Mouse (Mus musculus): ENCODE data around the gene Pla2g6.
A peak's percentile ranks its signal among the peaks of the same experiment; 100 is the strongest.

The Pla2g6 gene

DNA sequence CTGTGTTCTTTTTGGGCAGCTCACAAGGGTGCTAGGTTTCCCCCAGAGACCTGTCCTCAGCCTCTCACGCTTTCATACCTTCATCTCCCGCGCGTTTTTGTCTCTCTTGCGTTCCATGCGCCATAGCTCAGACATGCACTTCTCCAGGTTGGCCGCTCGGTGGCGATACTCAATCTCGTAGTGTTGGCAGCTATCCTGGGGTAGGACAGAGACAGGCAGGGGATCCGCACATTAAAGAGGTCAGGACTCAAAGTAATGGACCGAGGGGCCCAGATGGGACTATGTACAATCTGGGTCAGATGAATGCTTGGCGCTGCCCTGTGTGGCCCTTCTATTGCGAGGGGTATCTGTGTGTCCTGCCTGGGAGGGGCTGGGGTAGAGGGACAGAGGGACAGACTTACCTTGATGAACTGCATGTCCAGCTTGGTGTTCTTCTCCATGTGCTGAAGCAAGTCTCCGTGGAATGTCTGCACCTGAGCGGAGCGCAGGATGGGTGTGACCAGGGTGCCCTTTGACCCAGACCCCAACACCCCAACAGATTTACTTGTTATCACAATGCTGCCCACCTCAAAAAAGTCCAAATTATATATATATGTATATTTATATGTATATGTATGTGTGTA, 57.0 kb downstream of the Pla2g6 start:
- peak; percentile 50 for DNase-seq (ENCODE audit: low spot score)

DNA sequence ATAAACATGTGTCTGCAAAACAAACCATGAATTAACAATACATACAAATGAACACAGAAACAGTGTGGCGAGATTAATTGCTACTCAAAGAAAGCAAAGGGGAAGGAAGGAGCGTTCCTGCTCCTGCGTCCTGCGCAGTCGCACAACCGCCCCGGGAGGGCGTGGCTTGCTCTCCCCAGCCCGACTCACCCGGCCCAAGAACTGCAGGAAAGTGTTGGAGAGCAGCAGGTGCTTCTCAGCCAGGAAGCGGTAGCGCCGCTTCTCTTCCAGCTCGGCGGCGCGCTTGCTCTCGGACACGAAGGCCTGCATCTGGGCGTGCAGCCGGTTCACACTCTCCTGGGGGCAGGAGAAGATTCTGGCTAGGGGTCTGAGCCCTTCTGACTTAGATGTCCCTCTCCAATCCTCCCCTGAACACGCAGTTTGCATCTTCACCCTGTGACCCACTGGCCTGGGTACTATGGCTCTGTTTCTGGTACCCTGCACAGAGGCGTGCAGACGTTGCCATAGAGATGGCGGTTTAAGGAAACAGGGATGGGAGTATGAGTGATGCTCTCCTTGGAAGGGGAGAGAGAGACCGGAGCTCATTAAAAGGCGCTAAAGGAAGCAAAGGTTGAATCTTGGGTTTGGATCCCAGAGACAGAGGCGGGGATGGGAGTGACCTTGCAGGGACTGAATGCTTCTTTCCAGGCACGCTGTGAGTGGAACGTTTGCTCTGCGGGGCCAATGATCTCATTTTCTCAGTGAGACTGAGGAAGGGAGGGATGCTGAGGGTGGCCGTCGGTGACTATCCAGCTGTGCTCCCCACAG, 57.7 kb downstream of the Pla2g6 start:
- peak; percentile 87 for DNase-seq (ENCODE audit: low spot score)

DNA sequence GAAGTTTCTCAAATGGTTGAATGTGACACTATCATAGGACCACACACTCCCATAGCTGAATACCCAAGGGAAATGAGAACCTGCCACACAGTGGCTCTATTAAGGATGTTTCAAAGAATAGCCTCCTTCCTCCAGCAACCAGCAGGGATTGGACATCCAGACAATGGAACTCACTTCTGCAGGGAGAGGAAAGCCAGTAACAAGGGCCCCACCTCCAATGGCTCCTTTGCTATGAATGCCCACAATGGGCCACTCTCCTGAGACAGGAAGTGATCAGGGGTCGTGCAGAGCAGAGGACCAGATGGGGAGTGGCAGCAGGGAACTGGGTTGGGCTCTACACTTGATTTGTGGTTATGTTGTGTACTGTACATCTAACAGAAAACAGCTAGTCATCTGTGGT, 59.7 kb downstream of the Pla2g6 start:
- DNase-seq (ENCODE audit: low spot score), result no peak

DNA sequence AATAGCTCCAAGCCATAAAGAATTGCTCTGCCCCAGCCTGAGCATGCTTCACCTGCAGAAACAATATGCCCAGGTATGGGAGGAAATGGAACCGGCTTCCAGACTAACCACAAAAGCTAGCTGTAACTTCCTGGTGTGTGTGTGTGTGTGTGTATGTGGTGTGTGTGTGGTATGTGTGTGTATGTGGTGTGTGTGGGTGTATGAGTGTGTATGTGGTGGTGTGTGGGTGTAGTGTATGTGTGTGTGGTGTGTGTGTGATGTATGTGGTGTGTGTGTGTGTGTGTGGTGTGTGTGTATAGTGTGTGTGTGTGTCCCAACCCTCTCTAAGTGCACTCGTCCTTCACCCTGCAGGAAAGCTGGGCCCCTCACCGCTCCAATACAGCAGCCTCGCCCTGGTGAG, 62.8 kb downstream of the Pla2g6 start:
- no peak for DNase-seq (ENCODE audit: low spot score)

DNA sequence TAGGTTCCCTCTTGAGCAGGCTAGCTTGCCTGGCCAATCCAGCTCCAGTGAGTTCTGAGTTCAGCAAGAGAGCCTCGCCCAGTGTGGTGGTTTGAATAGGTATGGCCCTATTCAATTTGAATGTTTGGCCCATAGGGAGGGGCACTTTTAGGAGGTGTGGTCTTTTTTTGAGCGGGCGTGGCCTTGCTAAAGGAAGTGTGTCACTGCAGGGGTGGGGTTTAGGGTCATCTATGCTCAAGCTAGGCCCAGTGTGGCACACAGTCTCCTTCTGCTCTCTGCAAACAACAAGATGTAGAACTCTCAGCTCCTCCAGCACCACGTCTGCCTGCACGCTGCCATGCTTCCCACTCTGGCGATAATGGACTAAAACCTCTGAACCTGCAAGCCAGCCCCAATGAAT, 64.5 kb downstream of the Pla2g6 start:
- DNase-seq (ENCODE audit: low spot score), result no peak

DNA sequence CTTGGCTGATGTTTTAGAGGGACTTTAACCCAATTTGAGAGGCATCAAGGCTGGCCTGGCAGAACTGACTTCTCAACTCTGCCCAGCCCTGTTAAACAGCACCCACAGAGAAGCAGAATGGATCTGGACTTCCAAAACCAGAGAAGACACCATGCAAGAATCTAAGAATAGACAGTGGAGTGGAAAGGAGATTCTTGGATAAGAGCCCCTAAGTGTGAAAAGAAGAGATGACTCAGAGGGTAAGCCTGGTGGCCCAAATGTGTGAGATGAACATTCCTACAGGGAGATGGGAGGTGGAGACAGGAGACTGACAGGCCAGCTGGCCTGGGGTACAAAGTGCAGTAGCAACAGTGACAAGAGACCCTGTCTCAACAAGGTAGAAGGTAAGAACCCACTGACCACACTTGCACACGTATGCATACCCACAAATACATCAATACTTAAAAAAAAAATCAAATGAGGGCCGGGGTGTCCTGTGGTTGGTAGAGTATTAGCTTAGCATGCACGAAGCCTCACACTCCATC, 65.3 kb downstream of the Pla2g6 start:
- DNase-seq (ENCODE audit: low spot score), result no peak

DNA sequence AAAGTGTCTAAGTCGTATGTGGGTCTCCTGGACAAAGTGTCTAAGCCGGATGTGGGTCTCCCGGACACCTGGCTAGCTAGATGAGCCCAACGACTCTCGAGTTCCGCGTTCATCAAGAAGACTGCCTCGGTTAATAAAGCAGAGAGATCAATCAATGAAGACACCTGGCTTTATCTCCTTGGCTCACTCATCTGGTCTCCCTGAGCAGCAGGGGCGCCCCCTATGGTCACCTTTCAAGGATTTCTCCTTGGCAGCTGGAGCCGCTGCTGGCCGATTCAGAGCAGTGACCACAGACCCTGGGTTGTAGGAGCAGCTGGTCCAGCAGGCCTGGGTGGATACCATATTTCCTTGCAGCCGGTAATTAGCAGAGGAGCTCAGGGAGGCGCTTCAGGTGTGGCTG, 65.8 kb downstream of the Pla2g6 start:
- DNase-seq (ENCODE audit: low spot score), result no peak

DNA sequence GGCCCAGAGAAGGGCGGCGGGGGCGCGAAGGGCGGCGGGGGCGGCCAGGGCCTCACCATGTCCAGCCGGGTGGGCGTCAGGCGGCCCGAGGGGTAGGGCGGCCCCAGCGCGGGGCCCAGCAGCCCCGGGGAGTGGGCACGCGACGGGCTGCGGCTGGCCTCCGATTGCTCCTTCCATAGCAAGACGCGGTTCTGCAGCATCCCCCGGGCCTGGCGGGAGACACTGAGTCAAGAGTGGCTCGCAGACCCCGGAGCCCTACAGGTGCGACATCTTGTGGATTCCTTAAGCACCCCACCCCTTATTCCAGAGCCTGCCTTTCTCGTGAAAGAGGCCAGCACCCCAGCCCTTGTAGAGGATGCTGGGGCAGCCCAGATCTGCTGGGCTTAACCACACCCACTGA, 66.4 kb downstream of the Pla2g6 start:
- no peak for DNase-seq (ENCODE audit: low spot score)

DNA sequence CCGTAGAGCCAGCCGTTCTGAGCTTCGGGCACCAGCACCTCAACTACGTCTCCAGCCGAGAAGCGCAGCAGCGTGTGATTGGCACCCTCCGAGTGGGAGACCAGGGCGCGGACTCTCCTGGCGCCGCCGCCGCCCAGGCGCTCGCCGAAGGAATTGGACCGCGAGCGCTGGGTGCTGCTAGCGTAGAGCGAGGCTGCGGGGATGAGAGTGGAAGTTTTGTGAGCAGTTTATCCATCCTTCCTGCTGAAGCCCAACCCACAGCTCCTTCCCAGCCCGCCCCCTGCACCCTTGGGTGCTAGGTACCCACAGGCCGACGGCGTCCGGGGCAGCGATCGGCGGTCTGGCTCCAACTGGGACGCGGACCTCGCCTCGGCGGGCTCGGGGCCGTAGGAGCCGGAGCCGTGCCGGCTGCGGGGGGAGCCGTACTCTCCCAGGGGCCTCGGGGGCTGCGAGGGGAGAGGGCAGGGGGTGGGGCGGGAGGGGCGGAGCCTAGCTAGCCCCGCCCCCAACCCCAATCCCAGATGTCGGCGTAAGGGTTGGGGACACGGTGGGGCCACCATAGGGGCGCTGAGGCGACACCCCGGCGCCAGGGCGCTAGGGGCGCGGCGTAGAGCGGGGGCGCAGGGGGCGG, 67.0 kb downstream of the Pla2g6 start:
- DNase-seq (ENCODE audit: low spot score), result no peak

DNA sequence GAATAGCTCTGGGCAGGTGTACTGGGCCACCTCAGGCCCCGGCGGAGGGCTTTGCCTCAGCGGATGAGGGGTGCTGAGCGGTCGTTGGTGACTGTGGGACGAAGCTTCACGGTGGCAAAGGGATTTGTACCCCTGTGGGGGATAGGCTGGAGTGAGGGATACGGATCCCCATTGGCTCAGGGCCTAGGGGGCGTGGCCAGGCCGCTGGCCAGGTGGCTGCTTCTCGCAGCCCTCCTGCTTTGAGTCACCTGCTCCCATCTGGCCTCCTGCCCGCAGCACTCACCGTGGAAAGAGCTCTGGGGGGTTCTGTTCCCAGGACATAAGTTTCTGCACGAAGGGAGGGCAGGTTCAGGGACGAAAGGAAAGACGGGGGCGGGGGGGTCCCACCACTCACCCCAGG, 69.7 kb downstream of the Pla2g6 start:
- no peak for DNase-seq (ENCODE audit: low spot score)

DNA sequence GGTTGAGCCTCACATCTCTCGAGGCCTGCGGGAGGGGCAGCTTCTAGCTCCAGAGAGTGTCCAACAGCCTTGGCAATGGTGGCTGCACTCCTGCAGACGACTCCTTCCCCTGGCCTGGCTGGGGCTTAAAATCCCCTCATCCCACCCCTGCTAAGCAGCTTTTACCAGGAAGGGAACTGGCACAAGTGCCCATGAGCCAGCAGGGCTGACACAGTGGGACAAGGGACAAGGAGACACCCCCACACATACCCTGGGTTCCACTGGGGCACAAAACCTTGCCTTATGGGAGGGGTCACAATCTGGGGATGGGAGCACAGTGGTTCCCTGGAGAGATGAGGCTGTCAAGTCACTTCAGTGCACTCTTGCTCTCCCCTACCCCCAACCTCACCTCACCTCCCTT, 73.5 kb downstream of the Pla2g6 start, which contains the start of gene Slc16a8:
Gene Slc16a8, minus strand, starts transcription at position 101 of the 400 bp plus-strand sequence.
- no peak for DNase-seq (ENCODE audit: low spot score)

DNA sequence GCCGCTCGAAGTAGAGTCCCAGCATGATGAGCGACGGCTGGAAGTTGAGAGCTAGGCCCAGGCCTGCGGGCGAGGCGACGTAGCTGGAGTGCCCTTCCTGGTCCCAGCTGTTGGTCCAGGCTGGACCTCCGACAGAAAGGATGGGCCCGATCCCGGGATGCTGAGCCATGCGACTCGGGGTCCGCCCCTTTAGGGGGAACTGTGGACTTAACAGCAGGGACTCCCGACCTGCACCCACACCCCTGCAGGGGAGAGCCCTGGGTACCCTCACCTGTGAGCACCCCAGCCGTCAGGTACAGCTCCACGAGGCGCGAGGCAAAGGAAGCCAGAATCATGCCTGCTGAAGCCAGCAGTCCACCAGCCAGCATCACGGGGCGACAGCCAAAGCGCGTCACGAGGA, 75.6 kb downstream of the Pla2g6 start:
- no peak for DNase-seq (ENCODE audit: low spot score)

DNA sequence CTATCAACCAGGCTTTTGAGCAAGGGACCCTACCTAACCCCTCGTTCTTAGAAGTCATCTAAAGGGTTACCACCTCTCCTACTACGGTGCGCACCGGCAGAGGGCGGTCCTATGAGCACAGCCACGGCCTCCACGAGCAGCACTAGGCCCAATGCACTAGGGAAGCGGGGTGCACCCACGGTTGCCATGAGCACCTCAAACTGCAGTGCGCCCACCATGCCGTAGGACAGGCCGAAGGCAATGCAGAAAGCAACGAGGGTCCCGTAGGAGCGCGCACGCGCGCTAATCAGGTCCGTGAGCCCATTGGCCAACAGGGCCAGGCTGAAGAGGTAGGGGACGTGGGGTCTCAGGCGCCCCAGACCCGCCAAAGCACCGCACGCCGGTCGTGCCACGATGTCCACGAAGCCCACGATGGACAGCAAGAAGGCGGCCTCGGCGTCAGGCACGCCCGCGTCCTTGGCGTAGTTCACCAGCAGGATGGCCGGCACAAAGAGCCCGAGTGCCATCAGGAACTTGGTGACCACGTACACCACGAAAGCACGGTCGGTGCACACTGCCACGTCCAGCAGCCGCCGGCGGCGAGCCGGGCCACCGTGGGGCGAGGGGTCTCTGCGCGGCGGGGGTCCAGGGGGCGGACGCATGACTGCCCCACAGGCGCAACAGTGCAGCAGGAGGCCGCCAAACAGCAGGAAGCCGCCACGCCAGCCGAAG, 76.3 kb downstream of the Pla2g6 start:
- no peak for DNase-seq (ENCODE audit: low spot score)

DNA sequence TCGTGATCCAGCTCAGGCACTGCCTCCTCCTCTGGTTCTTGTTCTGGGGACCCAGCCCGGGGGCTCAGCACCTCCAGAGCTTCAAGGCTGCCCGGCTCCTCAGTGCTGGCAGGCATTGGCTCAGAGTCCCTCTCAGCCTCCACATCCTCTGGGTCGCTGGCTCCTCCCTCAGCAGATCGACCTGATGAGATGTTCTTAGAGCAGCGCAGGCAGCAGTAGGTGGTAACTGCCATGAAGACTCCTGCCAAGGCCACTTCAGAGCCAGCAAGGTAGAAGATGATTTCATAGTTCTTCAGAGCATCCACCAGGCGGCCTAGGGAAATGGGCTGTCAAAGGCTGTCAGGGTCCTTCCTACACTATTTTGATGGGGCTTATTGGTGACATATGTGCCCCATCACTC, 77.0 kb downstream of the Pla2g6 start:
- no peak for DNase-seq (ENCODE audit: low spot score)

DNA sequence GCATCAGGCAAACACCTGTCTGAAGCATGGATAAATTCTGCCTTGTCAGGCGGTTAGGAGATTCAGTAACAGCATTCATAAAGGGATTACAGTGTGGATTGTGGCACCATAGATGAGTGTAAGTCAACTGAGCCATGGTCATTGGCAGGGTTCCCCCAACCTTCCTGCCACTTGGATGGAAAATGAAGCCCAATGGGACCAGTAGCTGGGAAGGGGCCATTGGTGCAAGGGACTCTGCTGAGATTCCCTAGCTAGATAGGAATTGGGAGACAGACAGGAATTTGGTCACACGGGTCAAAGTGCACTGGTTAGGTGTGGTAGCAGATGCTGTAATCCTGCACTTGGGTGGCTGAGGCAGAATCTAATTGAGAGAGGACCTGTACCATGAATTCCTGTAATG, 78.0 kb downstream of the Pla2g6 start:
- no peak for DNase-seq (ENCODE audit: low spot score)

DNA sequence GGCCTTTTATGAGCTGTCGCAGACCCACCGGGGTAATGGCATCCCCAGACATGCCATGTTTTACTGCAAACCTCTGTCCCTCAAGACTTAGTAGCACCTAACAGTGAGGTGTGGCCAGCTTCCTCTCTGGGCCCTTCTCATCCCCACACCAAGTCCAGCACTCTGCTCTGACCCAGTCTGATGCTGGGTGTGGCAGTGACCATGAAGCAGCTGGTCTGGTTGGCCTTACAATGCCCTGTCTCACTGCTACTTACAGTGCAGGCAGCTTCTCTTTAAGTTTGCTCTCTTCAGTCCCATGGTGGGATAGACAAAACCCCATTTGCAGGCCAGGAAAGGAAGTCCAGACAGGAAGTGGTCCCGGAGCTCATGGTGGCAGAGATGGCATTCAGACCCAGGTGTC, 82.9 kb downstream of the Pla2g6 start:
- no peak for DNase-seq (ENCODE audit: low spot score)

DNA sequence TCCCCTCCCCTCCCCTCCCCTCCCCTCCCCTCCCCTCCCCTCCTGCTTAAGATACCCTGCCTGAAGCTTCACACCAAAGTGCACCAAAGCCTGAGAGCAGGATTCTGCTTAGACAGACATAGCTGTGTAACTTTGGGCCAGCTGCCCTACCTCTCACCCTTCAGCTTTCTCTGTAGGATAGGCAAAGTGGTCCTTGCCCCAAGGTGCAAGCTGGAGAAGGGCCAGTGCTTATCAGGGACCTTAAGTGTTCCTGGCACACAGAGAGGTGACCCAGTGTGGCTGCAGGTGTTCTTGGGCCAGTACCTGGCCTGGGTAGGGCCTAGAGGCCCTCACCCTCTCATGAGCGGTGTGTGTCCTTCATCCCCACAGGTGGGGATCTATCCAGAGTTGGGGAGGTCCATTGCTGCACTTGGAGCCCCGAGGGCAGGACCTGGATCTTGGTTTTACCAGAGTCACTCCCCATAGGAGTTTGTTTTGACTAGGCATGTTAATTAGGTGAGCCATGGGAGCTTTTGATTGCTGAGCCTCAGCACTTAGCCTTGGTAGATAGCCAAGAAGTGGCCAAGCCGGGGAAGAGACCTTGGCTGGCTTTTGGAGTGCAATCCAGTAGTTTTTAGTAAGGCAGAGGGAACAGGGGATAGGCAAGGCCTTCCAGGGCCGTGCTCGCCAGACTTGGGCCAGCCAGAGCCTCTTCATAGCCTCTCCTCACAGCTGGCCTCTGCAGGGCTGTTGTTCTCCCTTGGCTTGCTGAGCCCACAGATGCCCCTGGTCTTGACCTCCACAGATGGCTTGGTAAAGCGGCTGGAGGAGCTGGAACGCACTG, 83.9 kb downstream of the Pla2g6 start:
- DNase-seq (ENCODE audit: low spot score), result peak; percentile 32

DNA sequence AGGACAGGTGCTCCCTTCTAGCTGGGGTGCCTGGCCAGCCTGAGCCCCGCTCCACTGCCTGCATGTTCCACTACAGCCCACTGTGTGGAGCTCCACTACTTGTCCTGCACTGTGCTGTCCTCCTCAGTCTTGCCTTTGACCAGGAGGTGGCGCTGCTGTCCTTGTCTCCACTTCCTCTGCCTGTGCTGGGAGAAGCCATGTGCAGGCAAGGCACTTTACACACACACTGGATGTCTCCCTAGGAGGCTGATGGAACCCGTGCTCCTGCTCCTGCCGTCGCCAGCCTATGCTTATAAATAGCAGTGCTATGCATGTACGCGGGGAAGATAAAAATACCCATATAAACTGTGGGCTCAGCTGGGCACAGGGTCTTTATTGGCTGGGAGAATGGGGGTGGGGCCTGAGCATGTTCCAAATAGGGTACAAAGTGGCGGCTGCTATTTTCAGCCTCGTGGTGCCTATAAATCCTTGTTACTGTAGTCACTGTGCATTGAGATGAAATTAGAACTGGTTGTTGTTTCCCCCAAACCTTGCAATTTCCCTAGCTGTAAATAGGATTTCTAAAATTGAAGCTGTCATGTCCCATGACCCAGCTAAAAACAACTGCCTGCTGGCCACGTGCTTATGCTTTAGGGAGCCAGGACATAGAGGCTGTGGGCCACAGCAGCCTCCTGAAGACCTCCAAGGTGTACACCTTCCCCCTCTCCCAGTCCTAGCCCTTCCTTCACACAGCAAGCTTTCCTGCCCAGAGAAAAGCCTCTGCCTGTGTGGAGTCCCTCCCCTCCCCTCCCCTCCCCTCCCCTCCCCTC, 84.8 kb downstream of the Pla2g6 start:
- DNase-seq (ENCODE audit: low spot score), result peak; percentile 95

DNA sequence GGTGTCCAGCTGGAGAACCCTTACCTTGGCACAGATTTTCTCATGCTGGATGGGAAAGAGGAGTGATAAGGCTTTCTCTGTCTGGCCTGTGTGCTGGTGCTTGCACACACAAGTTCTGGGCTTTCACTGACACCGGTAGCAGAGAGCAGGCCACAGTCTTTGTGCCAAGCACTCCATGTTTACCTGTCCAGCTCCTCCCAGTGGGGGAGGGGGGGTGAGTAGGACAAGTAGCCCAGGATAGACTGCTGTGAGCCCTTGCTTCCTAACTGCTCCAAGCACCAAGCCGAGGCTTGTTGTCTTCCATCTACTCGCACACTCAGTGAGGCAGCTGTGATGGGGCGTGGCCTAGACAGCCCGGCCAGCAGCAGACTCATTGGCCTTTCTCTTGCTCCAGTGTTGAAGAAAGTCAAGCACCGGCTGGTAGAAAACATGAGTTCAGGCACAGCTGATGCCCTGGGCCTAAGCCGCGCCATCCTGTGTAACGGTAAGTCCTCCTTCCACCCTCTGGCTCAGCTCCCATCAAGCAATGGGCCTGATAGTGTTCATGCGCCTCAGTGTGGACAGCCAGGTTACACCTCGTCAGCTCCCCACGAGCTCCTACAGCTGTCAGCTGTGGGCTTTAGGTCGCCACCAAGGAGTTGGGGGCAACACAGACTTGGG, 85.5 kb downstream of the Pla2g6 start:
- DNase-seq (ENCODE audit: low spot score), result no peak

DNA sequence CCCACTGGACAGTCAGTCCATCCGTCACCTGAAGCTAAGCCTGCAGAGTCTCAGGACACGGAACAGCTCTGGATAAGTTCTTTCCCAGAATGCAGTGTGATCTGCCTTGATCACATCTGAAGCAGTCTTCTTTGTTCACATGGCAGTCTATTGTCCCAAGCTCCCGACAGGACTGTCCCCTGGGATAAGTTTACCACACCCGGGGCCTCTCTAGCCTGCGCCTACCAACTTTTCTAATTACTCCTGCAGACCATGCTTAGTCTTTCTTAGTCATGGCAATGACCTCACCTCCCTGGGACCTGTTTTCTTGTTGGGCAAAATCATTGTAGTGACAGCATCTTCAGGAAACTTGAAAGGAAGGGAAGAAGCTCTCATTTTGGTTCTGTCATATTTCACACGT, 90.2 kb downstream of the Pla2g6 start:
- DNase-seq (ENCODE audit: low spot score), result no peak
